Mouse (Mus musculus): Measurements from ENCODE around the gene Gm49510. TPM values are rescaled to one million over a fixed set of nuclear protein-coding genes. Genes with fewer than 3 reads are reported as not detected.
A peak's percentile ranks its signal among the peaks of the same experiment; 100 is the strongest.
"Not testable (repeated sequence)": the region's sequence is repeated elsewhere in the genome, so short reads cannot be mapped to it uniquely, and the experiment has no call there.

The Gm49510 gene
- polyA plus RNA-seq, 1 experiment from 2014 or later = 0.15 TPM

DNA sequence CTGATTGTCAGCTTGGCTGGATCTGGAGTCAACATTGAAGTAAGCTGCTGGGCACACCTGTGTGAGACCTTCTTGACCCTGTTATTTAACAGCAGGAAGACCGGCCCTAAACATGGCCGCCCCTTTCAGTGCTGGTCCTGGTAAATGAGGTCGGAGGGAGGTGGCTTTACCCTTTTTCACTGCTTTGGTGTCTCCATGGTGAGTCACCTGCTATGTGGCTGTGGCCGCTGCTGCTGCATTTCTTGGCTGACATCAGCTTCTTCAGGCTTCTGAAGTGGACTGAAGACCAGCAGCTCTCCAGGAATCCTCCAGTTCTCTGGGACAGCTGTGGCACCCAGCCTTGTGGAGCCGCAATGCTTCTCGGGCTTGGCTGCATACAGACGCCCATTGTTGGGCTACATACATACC, 30.6 kb upstream of the Gm49510 start:
- Histone ChIP-seq H3K27me3 (no peaks in the 10 kb centered on the region), H3K27ac (peak overlapping the region; percentile 72), H3K4me1 (peaks cover 24% of the 10 kb centered on the region), H3K36me3 (ENCODE audit: poor library complexity, severe bottlenecking) (no peaks in the 10 kb centered on the region), H3K4me3 (no peak overlapping the region), H3K4me2 (peak overlapping the region; percentile 10; the same call in 1 of the 2 replicates), H3K9me3 (replicated peaks) (no peaks in the 10 kb centered on the region), H3K9ac (0 out of 2 replicates have a peak overlapping the region, but pooled peaks have one; percentile 18)
- WGBS = 44% methylated on average over 7 of the region's 7 CpGs
- ATAC-seq = peak; percentile 71

DNA sequence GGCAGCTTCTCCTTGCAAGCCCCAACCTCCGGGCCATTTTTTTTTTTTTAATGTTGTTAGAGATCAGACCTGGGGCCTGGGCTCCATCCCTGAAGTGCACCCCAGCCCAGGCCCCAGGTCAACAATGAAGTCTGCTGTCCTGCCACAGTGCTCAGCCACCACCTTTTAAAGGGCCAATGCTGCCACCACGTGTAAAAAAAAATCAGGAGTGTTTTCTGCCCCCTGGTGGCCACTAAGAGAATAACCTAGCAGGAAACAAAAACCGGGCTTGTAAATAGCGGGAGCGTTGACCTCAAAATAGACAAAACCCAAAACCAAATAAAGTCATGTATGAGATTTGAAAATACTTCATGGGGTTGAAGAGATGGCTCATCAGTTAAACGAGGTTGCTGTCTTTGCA, 29.7 kb upstream of the Gm49510 start:
- Histone ChIP-seq H3K4me1 (peaks cover 27% of the 10 kb centered on the region), H3K4me2 (no peak overlapping the region), H3K9me3 (replicated peaks) (no peaks in the 10 kb centered on the region), H3K27ac (no peak overlapping the region), H3K4me3 (no peak overlapping the region), H3K27me3 (no peaks in the 10 kb centered on the region), H3K36me3 (ENCODE audit: poor library complexity, severe bottlenecking) (no peaks in the 10 kb centered on the region), H3K9ac (no peak overlapping the region)
- no peak for ATAC-seq
- 26% methylated on average over 6 of the region's 6 CpGs for WGBS

DNA sequence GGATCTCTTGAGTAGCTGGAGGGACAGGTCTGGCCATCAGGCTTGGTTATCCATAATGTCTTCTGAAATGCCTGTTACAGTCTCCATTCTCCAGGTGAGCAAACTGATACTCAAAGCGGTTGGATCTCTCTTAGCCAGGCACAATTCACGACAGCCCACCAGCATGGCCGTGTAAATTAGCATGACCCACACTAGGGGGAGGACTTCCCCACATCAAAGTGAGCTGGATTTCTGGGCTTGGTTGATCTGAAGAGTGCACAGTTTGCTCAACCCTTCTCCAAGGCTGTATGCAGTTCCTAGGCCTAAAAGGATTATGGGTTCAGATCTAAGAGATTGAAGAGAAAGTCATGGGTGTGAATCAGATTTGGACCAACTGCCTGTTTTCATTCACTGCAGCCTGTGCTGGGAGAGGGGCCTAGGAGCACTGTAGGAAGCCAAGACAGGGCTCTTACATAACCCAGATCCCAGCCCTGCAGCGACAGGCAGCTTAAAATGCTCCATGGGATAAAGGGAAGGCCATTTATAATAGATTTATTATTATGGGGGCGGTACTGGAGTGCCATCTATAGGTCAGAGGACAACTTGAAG, 27.4 kb upstream of the Gm49510 start:
- H3K27ac ChIP-seq = no peak overlapping the region
- ATAC-seq = no peak
- H3K9ac ChIP-seq = no peak overlapping the region
- 64% methylated on average over 5 of the region's 5 CpGs for WGBS
- H3K4me2 ChIP-seq = no peak overlapping the region
- no peaks in the 10 kb centered on the region for H3K9me3 ChIP-seq (replicated peaks)
- no peak overlapping the region for H3K4me3 ChIP-seq
- H3K27me3 ChIP-seq = no peaks in the 10 kb centered on the region
- H3K4me1 ChIP-seq = peaks cover 47% of the 10 kb centered on the region
- no peaks in the 10 kb centered on the region for H3K36me3 ChIP-seq (ENCODE audit: poor library complexity, severe bottlenecking)

DNA sequence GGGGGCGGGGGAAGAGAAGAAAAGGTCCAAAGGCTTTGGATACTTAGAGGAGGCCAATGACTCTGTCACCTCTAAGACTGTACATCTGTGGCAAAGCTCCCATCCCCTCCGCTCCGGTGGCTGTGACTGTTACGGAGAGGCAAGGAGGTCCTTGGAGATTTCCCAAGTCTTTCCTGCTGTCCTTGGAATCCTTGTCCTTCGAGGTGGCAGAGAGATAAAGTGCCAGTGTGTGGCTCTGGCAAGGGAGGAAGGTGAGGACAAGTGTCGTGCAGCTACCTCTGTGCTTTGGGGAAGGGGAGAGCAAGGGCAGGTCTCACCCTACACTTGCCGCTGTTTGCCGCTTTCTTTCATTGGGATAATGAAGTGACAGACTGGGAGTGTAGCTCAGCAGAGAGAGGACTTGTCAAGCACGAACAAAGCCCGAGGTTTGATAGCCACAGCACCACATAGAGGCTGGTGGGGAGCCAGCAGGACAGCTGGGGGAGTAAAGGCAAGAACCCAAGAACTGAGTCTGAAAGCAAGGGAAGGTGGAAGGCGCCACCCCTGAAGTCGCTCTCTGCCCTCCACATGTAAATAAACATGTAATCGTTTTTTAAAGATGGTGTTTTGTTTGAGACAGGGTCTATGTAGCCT, 25.5 kb upstream of the Gm49510 start:
- WGBS = 49% methylated on average over 13 of the region's 13 CpGs
- H3K4me1 ChIP-seq = peaks cover 43% of the 10 kb centered on the region
- peak overlapping the region; percentile 26; the same call in 1 of the 2 replicates for H3K4me2 ChIP-seq
- H3K9ac ChIP-seq = peak overlapping the region; percentile 7; the same call in 1 of the 2 replicates
- H3K4me3 ChIP-seq = no peak overlapping the region
- no peaks in the 10 kb centered on the region for H3K9me3 ChIP-seq (replicated peaks)
- ATAC-seq = no peak
- H3K27ac ChIP-seq = peak overlapping the region; percentile 78
- no peaks in the 10 kb centered on the region for H3K36me3 ChIP-seq (ENCODE audit: poor library complexity, severe bottlenecking)
- no peaks in the 10 kb centered on the region for H3K27me3 ChIP-seq

DNA sequence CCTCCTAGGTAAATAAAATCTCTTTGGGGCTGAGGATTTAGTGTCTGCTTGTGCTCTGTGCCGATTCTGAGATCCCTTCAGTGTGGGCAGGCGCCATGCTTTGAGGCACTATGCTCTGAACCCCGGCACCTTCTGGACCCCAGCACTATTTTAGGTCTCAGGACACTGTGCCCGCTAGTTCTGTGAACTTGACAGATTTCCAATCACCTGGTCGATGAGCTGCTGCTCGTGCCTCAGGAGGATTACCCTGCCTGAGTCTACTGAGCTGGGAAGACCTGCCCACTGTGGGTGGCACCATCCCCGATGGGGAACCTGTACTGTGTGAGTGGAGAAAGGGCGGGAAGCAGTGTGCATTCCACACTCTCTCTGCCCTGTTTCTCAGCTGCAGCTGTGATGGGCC, 24.5 kb upstream of the Gm49510 start:
- no peak overlapping the region for H3K27ac ChIP-seq
- 73% methylated on average over 8 of the region's 8 CpGs for WGBS

DNA sequence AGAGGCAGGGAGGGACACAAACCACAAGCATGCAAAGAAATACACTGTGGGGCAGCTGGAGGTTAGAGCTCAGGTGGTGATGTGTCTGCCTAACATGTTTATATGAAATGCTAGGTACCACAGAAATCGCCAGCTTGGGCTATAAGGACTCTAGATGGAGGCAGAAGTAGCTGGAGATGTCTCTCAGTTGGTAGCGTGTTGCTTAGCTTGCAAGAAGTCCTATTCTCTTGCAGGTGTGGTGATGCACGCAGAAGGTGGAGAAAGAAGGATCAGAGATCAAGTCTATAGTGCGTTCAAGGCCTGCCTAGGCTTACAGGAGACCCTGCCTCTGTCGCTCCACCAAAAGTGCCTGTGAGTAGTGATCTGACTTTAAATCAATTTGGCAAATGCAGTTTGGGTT, 23.9 kb upstream of the Gm49510 start:
- no peak overlapping the region for H3K4me3 ChIP-seq
- 83% methylated on average over 5 of the region's 5 CpGs for WGBS
- peak overlapping the region; percentile 85 for H3K4me2 ChIP-seq
- no peak for ATAC-seq
- no peaks in the 10 kb centered on the region for H3K9me3 ChIP-seq (replicated peaks)
- peak overlapping the region; percentile 69; the same call in 1 of the 2 replicates for H3K9ac ChIP-seq
- H3K36me3 ChIP-seq (ENCODE audit: poor library complexity, severe bottlenecking) = peaks cover 7% of the 10 kb centered on the region
- peaks cover 47% of the 10 kb centered on the region for H3K4me1 ChIP-seq
- peak overlapping the region; percentile 98; the same call in 1 of the 2 replicates for H3K27ac ChIP-seq
- H3K27me3 ChIP-seq = no peaks in the 10 kb centered on the region

More for the DNA sequence above, 24.5 kb upstream of the Gm49510 start:
- no peak for ATAC-seq
- Histone ChIP-seq H3K36me3 (ENCODE audit: poor library complexity, severe bottlenecking) (peaks cover 5% of the 10 kb centered on the region; the same call in 1 of the 2 replicates), H3K9me3 (replicated peaks) (no peaks in the 10 kb centered on the region), H3K4me3 (no peak overlapping the region), H3K4me1 (peaks cover 47% of the 10 kb centered on the region), H3K27me3 (no peaks in the 10 kb centered on the region), H3K4me2 (no peak overlapping the region), H3K9ac (no peak overlapping the region)

DNA sequence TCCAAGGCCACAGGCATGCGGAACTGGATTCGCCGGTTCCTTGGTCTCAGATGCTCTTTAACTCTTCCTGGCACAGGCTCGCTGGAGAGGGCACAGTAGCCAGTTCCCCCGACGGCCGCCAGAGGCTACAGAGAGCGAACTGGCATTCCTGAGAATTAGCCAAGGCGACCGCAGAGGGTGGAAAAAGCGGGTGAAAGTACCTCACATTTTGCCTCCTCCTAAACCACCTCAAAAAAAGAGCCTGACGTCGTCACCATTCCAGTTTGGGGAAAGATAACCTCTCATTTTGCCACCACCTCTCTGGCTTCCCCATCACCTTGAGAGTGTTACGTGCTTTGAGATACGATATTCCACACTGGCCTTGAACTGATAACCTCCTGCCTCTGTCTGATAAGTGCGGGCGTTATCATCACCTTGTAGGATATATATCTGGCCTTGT, 23.2 kb upstream of the Gm49510 start:
- peaks cover 15% of the 10 kb centered on the region for H3K36me3 ChIP-seq (ENCODE audit: poor library complexity, severe bottlenecking)
- peak overlapping the region; percentile 98 for H3K27ac ChIP-seq
- H3K4me1 ChIP-seq = peaks cover 47% of the 10 kb centered on the region
- H3K9me3 ChIP-seq (replicated peaks) = no peaks in the 10 kb centered on the region
- peak overlapping the region; percentile 69 for H3K9ac ChIP-seq
- WGBS = 3% methylated on average over 17 of the region's 17 CpGs
- H3K27me3 ChIP-seq = no peaks in the 10 kb centered on the region
- no peak for ATAC-seq
- H3K4me3 ChIP-seq = peak overlapping the region; percentile 66
- H3K4me2 ChIP-seq = peak overlapping the region; percentile 85

DNA sequence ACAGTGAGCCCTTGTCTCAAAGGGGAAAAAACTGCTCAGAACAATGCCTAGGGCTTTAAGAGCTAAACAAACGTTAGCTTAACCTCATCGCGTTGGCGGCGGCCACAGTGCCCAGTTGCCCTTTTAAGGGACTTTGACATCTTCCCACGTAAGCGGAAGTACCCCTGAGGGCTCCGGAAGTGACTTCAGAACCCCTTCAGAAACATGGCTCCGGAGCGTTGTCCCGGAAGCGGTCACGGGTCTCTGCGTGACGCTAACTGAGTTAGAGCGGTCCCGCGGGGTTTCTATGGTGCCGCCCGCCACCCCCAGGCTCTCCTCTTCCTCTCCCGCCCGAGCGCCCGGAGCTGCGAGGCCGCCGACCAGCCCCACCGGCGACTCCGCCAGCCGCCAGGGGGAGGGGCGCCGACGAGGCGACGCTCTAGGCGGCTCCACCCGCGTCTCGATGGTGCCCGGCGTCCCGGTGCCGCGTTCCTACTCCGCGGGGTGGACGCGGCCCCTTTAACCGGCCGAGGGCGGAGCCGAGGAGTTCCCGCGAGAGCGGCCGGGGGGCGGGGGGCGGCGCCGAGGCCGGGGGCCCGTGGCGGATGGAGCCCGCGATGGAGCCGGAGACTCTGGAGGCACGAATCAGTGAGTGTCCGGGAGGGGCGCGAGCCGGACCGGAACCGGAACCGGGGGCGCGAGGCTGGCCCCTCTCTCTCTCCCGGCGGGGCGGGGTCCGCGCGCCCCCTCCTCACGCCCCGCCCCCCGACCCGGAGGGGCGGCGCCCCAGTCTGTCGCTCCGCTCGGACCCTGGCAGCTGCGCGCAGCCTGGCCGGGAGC, 22.3 kb upstream of the Gm49510 start, which contains the start of gene Gga1:
TSS of gene Gga1 (plus strand) at position 200 of the 819 bp plus-strand sequence.
- ATAC-seq = peak; percentile 92
- Histone ChIP-seq H3K9ac (peak within 1 kb of the TSS; percentile 83), H3K27me3 (no peaks in the 10 kb centered on the region), H3K9me3 (replicated peaks) (no peaks in the 10 kb centered on the region), H3K4me3 (peak within 1 kb of the TSS; percentile 66), H3K4me1 (peaks cover 47% of the 10 kb centered on the region), H3K36me3 (ENCODE audit: poor library complexity, severe bottlenecking) (peaks cover 24% of the 10 kb centered on the region), H3K4me2 (peak within 1 kb of the TSS; percentile 85), H3K27ac (peak within 1 kb of the TSS; percentile 98)
- under 1% methylated on average over 65 of the region's 95 CpGs for WGBS

DNA sequence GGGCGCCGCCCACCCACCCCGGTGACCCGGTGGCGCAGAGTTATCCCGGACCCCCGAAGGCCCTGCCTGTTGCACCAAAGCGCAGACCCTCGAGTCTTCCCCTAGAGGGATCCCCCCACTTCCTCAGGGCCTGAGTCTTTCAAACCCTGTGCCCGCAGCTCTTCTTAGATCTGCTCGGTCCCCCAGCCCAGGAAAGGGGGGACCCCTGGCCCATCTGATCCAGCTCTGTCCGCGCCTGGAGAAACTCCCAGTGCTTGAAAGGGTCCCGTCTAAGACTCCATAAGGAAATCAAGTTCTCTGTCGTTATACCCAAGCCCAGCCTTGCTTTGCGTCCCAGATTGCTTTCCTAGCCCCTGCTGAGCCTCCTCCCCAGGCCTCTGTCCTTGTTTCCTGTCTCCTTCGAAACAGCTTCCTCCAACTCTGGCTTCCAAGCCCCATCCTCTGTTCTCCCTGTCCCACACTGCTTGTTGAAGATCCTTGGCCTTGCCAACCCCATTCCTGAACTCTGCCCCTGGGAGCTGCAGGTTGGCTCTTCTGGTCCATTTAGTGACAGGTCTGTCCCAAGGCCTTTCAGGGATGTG, 21.6 kb upstream of the Gm49510 start:
- Histone ChIP-seq H3K36me3 (ENCODE audit: poor library complexity, severe bottlenecking) (peaks cover 31% of the 10 kb centered on the region), H3K27ac (peak overlapping the region; percentile 98), H3K4me2 (peak overlapping the region; percentile 85), H3K4me1 (peaks cover 47% of the 10 kb centered on the region), H3K9me3 (replicated peaks) (no peaks in the 10 kb centered on the region), H3K9ac (peak overlapping the region; percentile 83), H3K27me3 (no peaks in the 10 kb centered on the region), H3K4me3 (peak overlapping the region; percentile 66)
- under 1% methylated on average over 15 of the region's 17 CpGs for WGBS
- ATAC-seq = no peak; the same call in 1 of the 2 replicates

DNA sequence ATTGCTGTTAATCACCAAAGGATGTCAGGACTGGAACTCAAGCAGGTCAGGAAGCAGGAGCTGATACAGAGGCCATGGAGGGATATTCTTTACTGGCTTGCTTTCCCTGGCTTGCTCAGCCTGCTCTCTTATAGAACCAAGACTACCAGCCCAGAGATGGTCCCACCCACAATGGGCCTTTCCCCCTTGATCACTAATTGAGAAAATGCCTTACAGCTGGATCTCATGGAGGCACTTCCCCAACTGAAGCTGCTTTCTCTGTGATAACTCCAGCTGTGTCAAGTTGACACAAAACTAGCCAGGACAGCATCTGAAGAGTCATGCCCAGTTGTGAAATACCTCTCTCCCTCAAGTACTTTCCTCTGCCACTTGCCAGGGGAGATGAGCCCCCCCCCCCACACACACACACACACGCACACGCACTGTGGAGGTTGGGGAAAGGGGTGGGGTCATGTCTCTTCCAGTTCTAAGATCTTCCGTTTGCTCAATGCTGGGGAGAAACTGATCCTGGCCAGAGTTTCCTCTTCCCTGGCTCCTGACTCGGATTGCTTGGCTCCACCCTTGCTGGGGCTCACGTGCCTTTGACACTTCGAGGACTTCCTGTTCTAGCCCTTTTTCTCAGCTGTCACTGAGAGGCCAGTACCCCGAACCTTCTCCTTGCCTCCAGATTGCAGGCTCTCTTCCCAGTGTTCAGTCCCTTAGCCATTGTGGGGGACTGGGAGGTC, 20.5 kb upstream of the Gm49510 start:
- H3K36me3 ChIP-seq (ENCODE audit: poor library complexity, severe bottlenecking) = peaks cover 41% of the 10 kb centered on the region
- H3K4me3 ChIP-seq; ATAC-seq; H3K9me3 ChIP-seq (replicated peaks); H3K27me3 ChIP-seq; H3K27ac ChIP-seq: not testable (repeated sequence)
- H3K9ac ChIP-seq = 0 out of 2 replicates have a peak overlapping the region, but pooled peaks have one; percentile 9
- WGBS = 77% methylated on average over 7 of the region's 7 CpGs
- H3K4me2 ChIP-seq = peak overlapping the region; percentile 85
- peaks cover 43% of the 10 kb centered on the region for H3K4me1 ChIP-seq

DNA sequence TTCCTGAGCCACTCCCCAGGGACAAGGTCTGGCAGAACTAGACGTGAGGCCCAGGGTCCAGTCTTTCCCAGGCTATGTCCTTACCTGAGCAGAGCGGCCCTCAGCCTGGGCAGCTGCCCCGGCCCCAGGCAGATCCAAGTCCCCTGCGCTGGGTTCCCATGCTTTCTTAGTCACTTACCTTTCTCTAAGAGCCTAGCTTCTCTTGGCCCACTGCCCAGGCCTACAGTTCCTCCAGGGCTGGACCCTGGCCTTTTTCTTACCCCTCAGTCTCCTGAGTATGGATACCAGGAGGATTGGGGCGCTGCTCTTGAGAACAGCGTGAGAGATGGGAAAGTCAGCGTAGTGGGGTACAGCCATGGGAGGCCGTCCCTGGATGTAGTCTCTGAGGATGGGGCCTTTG, 19.0 kb upstream of the Gm49510 start:
- H3K36me3 ChIP-seq (ENCODE audit: poor library complexity, severe bottlenecking) = peaks cover 54% of the 10 kb centered on the region

More for the DNA sequence above, 19.0 kb upstream of the Gm49510 start:
- Histone ChIP-seq H3K4me2 (no peak overlapping the region), H3K27me3 (no peaks in the 10 kb centered on the region), H3K4me1 (peaks cover 31% of the 10 kb centered on the region), H3K4me3 (no peak overlapping the region), H3K9ac (peak overlapping the region; percentile 27; the same call in 1 of the 2 replicates), H3K27ac (no peak overlapping the region), H3K9me3 (replicated peaks) (no peaks in the 10 kb centered on the region)
- 90% methylated on average over 8 of the region's 8 CpGs for WGBS
- ATAC-seq = no peak

Data from forebrain, embryonic 13.5 days (tissue).